9 mouse cellular contexts compared by ENCODE assay signal in the genomic region with DNA sequence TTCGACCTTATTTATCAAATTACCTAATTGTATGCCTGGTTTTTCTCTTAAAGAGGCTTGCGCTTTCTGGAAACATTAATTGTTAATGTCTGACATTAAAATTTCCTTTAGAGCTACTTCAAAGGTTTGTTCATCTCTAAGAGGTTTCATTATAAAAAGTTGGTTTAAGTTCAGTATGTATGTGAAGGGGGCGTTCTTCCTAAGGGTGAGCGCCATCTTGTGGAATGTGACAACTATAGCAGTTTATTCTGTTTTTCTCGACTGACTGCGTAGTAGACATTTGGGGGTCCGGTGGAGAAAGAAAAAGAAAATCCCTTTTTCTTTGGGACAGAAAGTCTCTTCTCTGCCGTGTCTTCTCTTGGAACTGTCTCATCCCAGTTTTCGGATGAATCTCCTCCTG. TPM values are rescaled to one million over a fixed set of nuclear protein-coding genes. Genes with fewer than 3 reads are reported as not detected.
DNase-seq lines count a peak whose midpoint lies in the region; ATAC-seq lines count a peak whose summit lies in the region.
"Had no signal": no experiment of that assay in that cellular context is flagged by ENCODE, and none has a peak within 500 bp of the region (broad histone marks: within the 10 kb centered on the region; RNA-seq: fewer than 3 reads in every experiment).

No protein-coding gene starts in this region.

- no peak overlapping the region for H3K9ac ChIP-seq in hindbrain, embryonic 11.5 days (ENCODE audit: low read depth, low read length)
- H3K9ac ChIP-seq in hindbrain, embryonic 13.5 days: no peak overlapping the region
- no peak overlapping the region for H3K9ac ChIP-seq in stomach, embryonic 14.5 days (replicated peaks; ENCODE audit: low read depth, low read length)

- no peak overlapping the region for H3K4me2 ChIP-seq in hindbrain, embryonic 11.5 days (replicated peaks; ENCODE audit: low read depth, low read length)
- H3K4me2 ChIP-seq in hindbrain, embryonic 13.5 days: no peak overlapping the region
- 0 out of 2 replicates have a peak overlapping the region, but pooled peaks have one; percentile 15 for H3K4me2 ChIP-seq in stomach, embryonic 14.5 days (replicated peaks; ENCODE audit: low read depth, low read length)

- ATAC-seq in hindbrain, embryonic 11.5 days (ENCODE audit: low FRiP score): no peak
- no peak for ATAC-seq in hindbrain, embryonic 13.5 days (ENCODE audit: low FRiP score)
- peak; percentile 54 to 69 for ATAC-seq in hematopoietic stem cell, adult 5-6 weeks (replicated peaks in 1 of 2; ENCODE audit: insufficient read depth in 1 of 2, low FRiP score in 2 of 2, low TSS enrichment in 1 of 2, low read depth in 1 of 2, poor library complexity in 2 of 2, severe bottlenecking in 2 of 2)
- no peak for ATAC-seq in stomach, embryonic 14.5 days (ENCODE audit: insufficient number of reproducible peaks, insufficient read depth, low FRiP score, low read depth)

- 0 out of 2 replicates have a peak, but pooled peaks cover 6% of the 10 kb centered on the region for H3K4me1 ChIP-seq in hindbrain, embryonic 11.5 days (replicated peaks; ENCODE audit: control insufficient read depth, insufficient read depth, low read length)
- H3K4me1 ChIP-seq in hindbrain, embryonic 13.5 days (replicated peaks): peaks cover 20% of the 10 kb centered on the region
- H3K4me1 ChIP-seq in stomach, embryonic 14.5 days (ENCODE audit: control insufficient read depth, insufficient read depth, low read length): peaks cover 9% of the 10 kb centered on the region

- WGBS in hindbrain, embryonic 11.5 days: 29% methylated on average over 9 of the region's 9 CpGs
- 24% methylated on average over 9 of the region's 9 CpGs for WGBS in hindbrain, embryonic 13.5 days
- WGBS in stomach, embryonic 14.5 days: 21% methylated on average over 9 of the region's 9 CpGs

- no peaks in the 10 kb centered on the region for H3K9me3 ChIP-seq in hindbrain, embryonic 11.5 days (ENCODE audit: control insufficient read depth, low read length)
- H3K9me3 ChIP-seq in hindbrain, embryonic 13.5 days: no peaks in the 10 kb centered on the region
- no peaks in the 10 kb centered on the region for H3K9me3 ChIP-seq in stomach, embryonic 14.5 days (ENCODE audit: control insufficient read depth, low read depth, low read length)

- H3K27ac ChIP-seq in hindbrain, embryonic 11.5 days (ENCODE audit: low read depth, low read length): no peak overlapping the region
- H3K27ac ChIP-seq in hindbrain, embryonic 13.5 days: no peak overlapping the region
- no peak overlapping the region for H3K27ac ChIP-seq in stomach, embryonic 14.5 days (ENCODE audit: low read length)

- H3K36me3 ChIP-seq in hindbrain, embryonic 11.5 days (ENCODE audit: control insufficient read depth, insufficient read depth, low read length): no peaks in the 10 kb centered on the region
- H3K36me3 ChIP-seq in hindbrain, embryonic 13.5 days: no peaks in the 10 kb centered on the region
- no peaks in the 10 kb centered on the region for H3K36me3 ChIP-seq in stomach, embryonic 14.5 days (ENCODE audit: control insufficient read depth, insufficient read depth, low read length)

- DNase-seq in hindbrain, embryonic 11.5 days (ENCODE audit: low spot score): peak; percentile 72
- peak; percentile 10 for DNase-seq in B cell, adult 2 months
- peak; percentile 44 for DNase-seq in MN1 (ENCODE audit: low spot score)
- no peak for DNase-seq in right cerebral cortex, postnatal 25 days
- DNase-seq in gastrocnemius, postnatal 4 days (ENCODE audit: low spot score in 2 of 2): no peak

- H3K27me3 ChIP-seq in hindbrain, embryonic 11.5 days (ENCODE audit: control insufficient read depth, insufficient read depth, low read length): no peaks in the 10 kb centered on the region
- H3K27me3 ChIP-seq in hindbrain, embryonic 13.5 days: no peaks in the 10 kb centered on the region
- no peaks in the 10 kb centered on the region for H3K27me3 ChIP-seq in stomach, embryonic 14.5 days (ENCODE audit: control insufficient read depth, insufficient read depth, low read length)

- no peak overlapping the region for H3K4me3 ChIP-seq in hindbrain, embryonic 11.5 days (ENCODE audit: low read depth, low read length)
- no peak overlapping the region for H3K4me3 ChIP-seq in hindbrain, embryonic 13.5 days
- H3K4me3 ChIP-seq in stomach, embryonic 14.5 days (ENCODE audit: low read depth, low read length): no peak overlapping the region
- H3K4me3 ChIP-seq: erythroblast, embryonic 14.5 days had no signal

RNA-seq across cellular contexts. Expression of gene Tmem117, which starts 32.4 kb away (rescaled TPM):
- 2.0 and 3.3 TPM in 2 replicates for polyA plus RNA-seq in hindbrain, embryonic 11.5 days (2014; fragmentation: Nextera tagmentation; extraction: Ambion mirVana)
- polyA plus RNA-seq in hindbrain, embryonic 13.5 days (2015; fragmentation: Nextera tagmentation; extraction: Ambion mirVana): 6.9 and 7.4 TPM in 2 replicates
- 0.38 TPM in 1 of 2 replicates, not detected in the other for total RNA-seq in hematopoietic stem cell, adult 5-6 weeks (2017)
- 3.8 and 3.9 TPM in 2 replicates for polyA plus RNA-seq in stomach, embryonic 14.5 days (2014; fragmentation: Nextera tagmentation; extraction: Ambion mirVana)
- 10 to 100 TPM; 28.0 to 29.7 TPM for total RNA-seq in gastrocnemius, postnatal 4 days (2021)
- polyA plus RNA-seq: erythroblast, embryonic 14.5 days had no signal

Comparison
In these comparisons a context has a peak if more than half of its experiments do, and no peak if none do; other contexts are left out.
1. ATAC-seq: peak in hematopoietic stem cell, adult 5-6 weeks (2 of 2); none in hindbrain, embryonic 11.5 days (single experiment), hindbrain, embryonic 13.5 days (single experiment) and stomach, embryonic 14.5 days (single experiment).
2. DNase-seq: peak in hindbrain, embryonic 11.5 days (single experiment), B cell, adult 2 months (2 of 2) and MN1 (single experiment); none in right cerebral cortex, postnatal 25 days (single experiment) and gastrocnemius, postnatal 4 days (0 of 2).